8 mouse cellular contexts compared by ENCODE assay signal in the genomic region with DNA sequence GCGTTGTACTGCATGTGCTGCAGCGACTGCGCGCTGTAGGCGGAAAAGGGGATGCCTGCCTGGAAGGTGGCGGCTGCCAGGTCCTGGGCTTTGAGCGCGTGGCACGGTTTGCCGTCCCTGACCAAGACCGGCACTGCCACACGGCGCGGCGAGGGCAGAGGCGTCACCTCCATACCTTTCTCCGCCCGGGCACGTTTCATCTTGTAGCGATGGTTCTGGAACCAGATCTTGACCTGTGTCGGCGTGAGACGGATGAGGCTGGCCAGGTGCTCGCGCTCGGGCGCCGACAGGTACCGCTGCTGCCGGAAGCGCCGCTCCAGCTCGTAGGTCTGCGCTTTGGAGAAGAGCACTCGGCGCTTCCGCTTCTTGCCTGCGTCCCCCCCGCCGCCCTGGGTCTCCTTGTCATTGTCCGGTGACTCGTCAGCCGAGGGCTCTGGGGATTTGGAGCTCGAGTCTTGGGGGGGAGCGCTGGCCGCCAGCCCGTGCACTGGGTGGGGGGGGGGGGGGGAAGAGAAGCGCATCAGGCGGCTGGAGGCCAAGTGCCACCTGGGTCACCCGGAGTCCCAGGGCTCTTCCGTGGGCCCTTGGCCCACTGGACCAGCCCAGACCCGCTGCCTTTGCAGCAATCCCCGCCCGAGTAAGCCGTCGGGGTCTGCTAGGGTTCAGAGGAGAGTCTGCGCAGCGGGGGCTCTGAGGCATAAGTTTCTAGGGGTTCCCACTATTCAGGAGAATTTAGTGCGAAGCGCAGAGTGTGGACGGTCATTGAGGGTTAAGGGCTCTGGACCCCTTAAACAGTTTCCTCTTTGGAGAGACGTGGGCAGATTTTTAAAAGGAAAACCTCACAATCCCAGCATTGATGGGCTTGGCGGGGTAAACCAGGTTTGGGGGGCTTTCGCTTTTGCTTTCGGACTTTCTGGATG. TPM values are rescaled to one million over a fixed set of nuclear protein-coding genes. Genes with fewer than 3 reads are reported as not detected.
DNase-seq lines count a peak whose midpoint lies in the region; ATAC-seq and TF ChIP-seq lines count a peak whose summit lies in the region.

No protein-coding gene starts in this region.

- DNase-seq in gastrocnemius, adult 2 months: no peak
- no peak for DNase-seq in gastrocnemius, postnatal 14 days
- no peak for DNase-seq in G1E (ENCODE audit: low spot score)
- DNase-seq in heart, postnatal 0 days (ENCODE audit: low spot score): no peak
- DNase-seq in thymus, postnatal 0 days (ENCODE audit: low spot score): no peak
- no peak for DNase-seq in spleen, postnatal 10 days (ENCODE audit: low spot score in 2 of 2)
- no peak for DNase-seq in kidney, adult 11 months

- H3K27ac ChIP-seq in gastrocnemius, adult 2 months: no peak overlapping the region
- no peak overlapping the region for H3K27ac ChIP-seq in heart, postnatal 0 days (ENCODE audit: low read depth)

- intact Hi-C loops in gastrocnemius, adult 2 months (cut with DNase I): no loop called here
- intact Hi-C loops in gastrocnemius, postnatal 14 days (cut with DNase I; ENCODE audit: low total_unique reads): no loop called here

- H3K4me1 ChIP-seq in G1E (ENCODE audit: insufficient read depth, low read depth, low read length): no peaks in the 10 kb centered on the region
- 0 out of 2 replicates have a peak, but pooled peaks cover 6% of the 10 kb centered on the region for H3K4me1 ChIP-seq in heart, postnatal 0 days (ENCODE audit: control insufficient read depth, insufficient read depth)
- H3K4me1 ChIP-seq in megakaryocyte, embryonic 14.5 days: peaks cover 53% of the 10 kb centered on the region

- no peaks in the 10 kb centered on the region for H3K36me3 ChIP-seq in G1E (replicated peaks)
- no peaks in the 10 kb centered on the region for H3K36me3 ChIP-seq in heart, postnatal 0 days (replicated peaks; ENCODE audit: control insufficient read depth, insufficient read depth, low read length)
- no peaks in the 10 kb centered on the region for H3K36me3 ChIP-seq in megakaryocyte, embryonic 14.5 days (replicated peaks; ENCODE audit: low read length)

- H3K9me3 ChIP-seq in G1E (replicated peaks): peaks cover 48% of the 10 kb centered on the region
- H3K9me3 ChIP-seq in heart, postnatal 0 days (replicated peaks; ENCODE audit: control insufficient read depth, low read length): no peaks in the 10 kb centered on the region
- 0 out of 2 replicates have a peak, but pooled peaks cover 5% of the 10 kb centered on the region for H3K9me3 ChIP-seq in megakaryocyte, embryonic 14.5 days

- TF ChIP-seq CTCF in gastrocnemius, adult 2 months (IDR thresholded peaks at IDR 0.05): no peak
- TF ChIP-seq CTCF in G1E (IDR thresholded peaks at IDR 0.05; ENCODE audit: low read depth, low read length): no peak
- TF ChIP-seq CTCF in heart, postnatal 0 days (IDR thresholded peaks at IDR 0.05; ENCODE audit: low read depth): no peak

- H3K27me3 ChIP-seq in G1E (ENCODE audit: insufficient read depth, low read length): peaks cover 3% of the 10 kb centered on the region; the same call in 1 of the 2 replicates
- peaks cover 96% of the 10 kb centered on the region for H3K27me3 ChIP-seq in heart, postnatal 0 days (ENCODE audit: control insufficient read depth, insufficient read depth, low read length)
- H3K27me3 ChIP-seq in megakaryocyte, embryonic 14.5 days (replicated peaks): peaks cover 94% of the 10 kb centered on the region

- H3K4me2 ChIP-seq in heart, postnatal 0 days (ENCODE audit: low read depth, low read length): peak overlapping the region; percentile 48

- TF ChIP-seq EP300 in heart, postnatal 0 days (IDR thresholded peaks at IDR 0.05; ENCODE audit: low read depth): no peak

- peak overlapping the region; percentile 66 for H3K4me3 ChIP-seq in gastrocnemius, adult 2 months
- peak overlapping the region; percentile 9; the same call in 1 of the 2 replicates for H3K4me3 ChIP-seq in G1E (ENCODE audit: low read depth, low read length)
- H3K4me3 ChIP-seq in heart, postnatal 0 days (ENCODE audit: low read depth, low read length): peak overlapping the region; percentile 35
- peak overlapping the region; percentile 88 for H3K4me3 ChIP-seq in megakaryocyte, embryonic 14.5 days (replicated peaks)

- WGBS in heart, postnatal 0 days: 4% methylated on average over 62 of the region's 65 CpGs

- no peak for ATAC-seq in G1E (ENCODE audit: extremely low read depth, insufficient number of reproducible peaks, low FRiP score, poor library complexity, severe bottlenecking)
- ATAC-seq in heart, postnatal 0 days (ENCODE audit: insufficient read depth, low read depth): no peak

- H3K9ac ChIP-seq in heart, postnatal 0 days (replicated peaks; ENCODE audit: low read depth, low read length): no peak overlapping the region

RNA-seq across cellular contexts. Expression of a gene that starts 9.7 kb away (rescaled TPM):
- total RNA-seq in gastrocnemius, adult 2 months (2021): not detected
- under 1 TPM in 1 of 2 experiments, not detected in 1; 0.18 TPM for total RNA-seq in gastrocnemius, postnatal 14 days (2021)
- total RNA-seq in G1E (2014; fragmentation: Nextera tagmentation): not detected in 2 replicates
- total RNA-seq in G1E (2017): 0.41 TPM in 1 of 2 replicates, not detected in the other
- polyA plus RNA-seq in G1E (2012): not detected in 2 replicates
- not detected in 2 replicates for total RNA-seq in heart, postnatal 0 days (2014; rRNA removed; ENCODE audit: low replicate concordance)
- not detected in 2 replicates for polyA plus RNA-seq in heart, postnatal 0 days (2015; fragmentation: Nextera tagmentation; extraction: Ambion mirVana)
- not detected in 2 replicates for polyA plus RNA-seq in megakaryocyte, embryonic 14.5 days (2012; ENCODE audit: insufficient read depth, low replicate concordance)
- not detected in 2 replicates for polyA plus RNA-seq in thymus, postnatal 0 days (2015; fragmentation: Nextera tagmentation; extraction: Ambion mirVana)

Comparison
In these comparisons a context has a peak if more than half of its experiments do, and no peak if none do; other contexts are left out.
1. H3K4me3 ChIP-seq: peak in every context shown above with its lines; median percentile 88 in megakaryocyte, embryonic 14.5 days; 66 in gastrocnemius, adult 2 months; 35 in heart, postnatal 0 days; 9 in G1E.